8 mouse cellular contexts compared by ENCODE assay signal in the genomic region with DNA sequence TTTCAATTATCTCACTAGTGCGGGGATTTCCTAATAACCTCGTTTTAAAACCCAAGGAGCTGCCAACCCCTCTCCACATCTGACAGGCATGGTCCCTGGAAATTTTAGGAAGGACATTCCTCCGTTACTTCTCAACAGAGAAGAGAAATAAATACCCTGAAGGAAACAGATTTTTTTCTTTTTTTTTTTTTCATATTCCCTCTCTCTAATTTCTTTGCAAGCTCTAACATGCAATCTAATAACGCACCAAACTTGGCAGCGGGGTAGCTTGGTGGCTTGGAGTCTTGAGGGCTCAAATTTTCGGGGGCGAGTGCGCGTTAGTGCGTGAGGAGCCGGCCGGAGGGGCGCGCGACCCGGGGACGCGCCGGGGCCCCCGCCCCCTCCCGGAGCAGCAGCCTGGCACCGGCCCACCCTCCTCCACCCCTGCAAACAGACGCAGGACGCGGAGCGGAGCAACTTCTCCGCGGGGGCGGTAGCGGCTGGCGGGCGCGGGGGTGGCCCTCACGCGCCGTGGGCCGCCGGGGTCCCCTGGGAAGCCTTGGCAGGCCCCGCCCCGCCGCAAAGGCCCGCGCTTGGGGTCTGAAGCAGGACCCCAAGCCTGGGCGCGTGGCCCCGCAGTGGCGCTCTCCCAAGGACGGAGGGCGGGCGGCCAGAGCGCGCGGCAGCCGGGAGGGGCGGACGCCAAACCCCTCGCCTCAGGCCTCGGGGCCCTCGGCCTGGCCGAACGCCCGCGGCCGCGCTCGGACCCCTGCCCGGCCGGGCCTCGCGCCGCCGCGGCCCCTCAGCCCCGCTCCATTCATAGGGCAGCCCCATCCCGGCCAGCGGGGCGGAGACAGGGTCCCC. TPM values are rescaled to one million over a fixed set of nuclear protein-coding genes. Genes with fewer than 3 reads are reported as not detected.
DNase-seq lines count a peak whose midpoint lies in the region; ATAC-seq and TF ChIP-seq lines count a peak whose summit lies in the region.

No protein-coding gene starts in this region.

- H3K4me3 ChIP-seq in gastrocnemius, adult 2 months, result peak overlapping the region; percentile 98
- peak overlapping the region; percentile 97 for H3K4me3 ChIP-seq in hindbrain, postnatal 0 days (ENCODE audit: low read length)
- peak overlapping the region; percentile 96 for H3K4me3 ChIP-seq in limb, embryonic 13.5 days
- peak overlapping the region; percentile 99 for H3K4me3 ChIP-seq in midbrain, embryonic 12.5 days
- peak overlapping the region; percentile 95 for H3K4me3 ChIP-seq in stomach, postnatal 0 days (ENCODE audit: low read depth, low read length)

- peak overlapping the region; percentile 60 for H3K4me2 ChIP-seq in hindbrain, postnatal 0 days (ENCODE audit: low read depth, low read length)
- H3K4me2 ChIP-seq in limb, embryonic 13.5 days (replicated peaks), result peak overlapping the region; percentile 71
- peak overlapping the region; percentile 68 for H3K4me2 ChIP-seq in midbrain, embryonic 12.5 days (replicated peaks)
- peak overlapping the region; percentile 74 for H3K4me2 ChIP-seq in stomach, postnatal 0 days (replicated peaks; ENCODE audit: low read depth)

- no peaks in the 10 kb centered on the region for H3K9me3 ChIP-seq in hindbrain, postnatal 0 days (ENCODE audit: low read length)
- H3K9me3 ChIP-seq in limb, embryonic 13.5 days, result no peaks in the 10 kb centered on the region
- no peaks in the 10 kb centered on the region for H3K9me3 ChIP-seq in midbrain, embryonic 12.5 days
- H3K9me3 ChIP-seq in stomach, postnatal 0 days (ENCODE audit: control insufficient read depth, low read length), result no peaks in the 10 kb centered on the region

- peak; percentile 41 for DNase-seq in left cerebral cortex, adult 18-20 months (ENCODE audit: low spot score in 2 of 2)
- no peak for DNase-seq in left cerebral cortex, adult 11 months (ENCODE audit: low spot score)
- peak; percentile 50 for DNase-seq in cerebellum, adult 8-10 months
- peak; percentile 72 for DNase-seq in gastrocnemius, adult 2 months
- peak; percentile 72 for DNase-seq in hindbrain, postnatal 0 days (ENCODE audit: low spot score)
- DNase-seq in stomach, postnatal 0 days (ENCODE audit: low spot score), result peak; percentile 42

- H3K4me1 ChIP-seq in hindbrain, postnatal 0 days (ENCODE audit: insufficient read depth, low read length), result peaks cover 10% of the 10 kb centered on the region; the same call in 1 of the 2 replicates
- H3K4me1 ChIP-seq in limb, embryonic 13.5 days, result peaks cover 37% of the 10 kb centered on the region
- peaks cover 17% of the 10 kb centered on the region for H3K4me1 ChIP-seq in midbrain, embryonic 12.5 days
- no peaks in the 10 kb centered on the region for H3K4me1 ChIP-seq in stomach, postnatal 0 days (replicated peaks; ENCODE audit: control insufficient read depth, insufficient read depth)

- no peak for TF ChIP-seq EP300 in stomach, postnatal 0 days (optimal IDR thresholded peaks at IDR 0.05)

- TF ChIP-seq CTCF in gastrocnemius, adult 2 months (IDR thresholded peaks at IDR 0.05), result no peak
- TF ChIP-seq CTCF in hindbrain, postnatal 0 days (IDR thresholded peaks at IDR 0.05; ENCODE audit: low read depth), result no peak
- no peak for TF ChIP-seq CTCF in stomach, postnatal 0 days (IDR thresholded peaks at IDR 0.05; ENCODE audit: low read depth)

- H3K36me3 ChIP-seq in hindbrain, postnatal 0 days (ENCODE audit: insufficient read depth, low read length), result no peaks in the 10 kb centered on the region
- no peaks in the 10 kb centered on the region; the same call in 1 of the 2 replicates for H3K36me3 ChIP-seq in limb, embryonic 13.5 days
- no peaks in the 10 kb centered on the region for H3K36me3 ChIP-seq in midbrain, embryonic 12.5 days
- H3K36me3 ChIP-seq in stomach, postnatal 0 days (ENCODE audit: control insufficient read depth, insufficient read depth, low read length), result no peaks in the 10 kb centered on the region

- intact Hi-C loops in gastrocnemius, adult 2 months (cut with DNase I), result loop anchor here (10.0 kb wide), 1 partner anchor 1826 kb away; the partner anchor contains the start of gene Srsf6

- H3K27me3 ChIP-seq in hindbrain, postnatal 0 days (ENCODE audit: insufficient read depth, low read length), result no peaks in the 10 kb centered on the region
- H3K27me3 ChIP-seq in limb, embryonic 13.5 days, result no peaks in the 10 kb centered on the region
- no peaks in the 10 kb centered on the region for H3K27me3 ChIP-seq in midbrain, embryonic 12.5 days
- no peaks in the 10 kb centered on the region for H3K27me3 ChIP-seq in stomach, postnatal 0 days (ENCODE audit: control insufficient read depth, insufficient read depth, low read length)

- peak overlapping the region; percentile 93 for H3K27ac ChIP-seq in gastrocnemius, adult 2 months
- H3K27ac ChIP-seq in hindbrain, postnatal 0 days, result peak overlapping the region; percentile 98
- H3K27ac ChIP-seq in limb, embryonic 13.5 days, result peak overlapping the region; percentile 100
- peak overlapping the region; percentile 98 for H3K27ac ChIP-seq in midbrain, embryonic 12.5 days (replicated peaks)
- H3K27ac ChIP-seq in stomach, postnatal 0 days (replicated peaks), result peak overlapping the region; percentile 98

- ATAC-seq in hindbrain, postnatal 0 days, result peak; percentile 75
- peak; percentile 46 for ATAC-seq in limb, embryonic 13.5 days (ENCODE audit: low FRiP score, low read depth)
- ATAC-seq in midbrain, embryonic 12.5 days (ENCODE audit: low FRiP score, low read depth), result peak; percentile 81
- ATAC-seq in stomach, postnatal 0 days (ENCODE audit: low FRiP score, low TSS enrichment), result peak; percentile 56

- H3K9ac ChIP-seq in hindbrain, postnatal 0 days (replicated peaks; ENCODE audit: low read length), result peak overlapping the region; percentile 92
- H3K9ac ChIP-seq in limb, embryonic 13.5 days, result peak overlapping the region; percentile 98
- H3K9ac ChIP-seq in midbrain, embryonic 12.5 days (replicated peaks), result peak overlapping the region; percentile 96
- H3K9ac ChIP-seq in stomach, postnatal 0 days (ENCODE audit: low read length), result peak overlapping the region; percentile 97

- WGBS in hindbrain, postnatal 0 days, result 1% methylated on average over 70 of the region's 77 CpGs
- under 1% methylated on average over 64 of the region's 77 CpGs for WGBS in limb, embryonic 13.5 days
- under 1% methylated on average over 61 of the region's 77 CpGs for WGBS in midbrain, embryonic 12.5 days
- under 1% methylated on average over 55 of the region's 77 CpGs for WGBS in stomach, postnatal 0 days

RNA-seq across cellular contexts. Expression of gene Chd6, which starts 0.6 kb away (rescaled TPM):
- 10 to 100 TPM; 54.4 to 66.7 TPM for total RNA-seq in left cerebral cortex, adult 18-20 months (2021)
- 10 to 100 TPM; 18.0 to 21.0 TPM for total RNA-seq in gastrocnemius, adult 2 months (2021)
- total RNA-seq in hindbrain, postnatal 0 days (2014; rRNA removed), result 46.1 and 74.0 TPM in 2 replicates
- polyA plus RNA-seq in hindbrain, postnatal 0 days (2015; fragmentation: Nextera tagmentation; extraction: Ambion mirVana), result 26.7 and 29.2 TPM in 2 replicates
- 41.6 and 45.4 TPM in 2 replicates for polyA plus RNA-seq in limb, embryonic 13.5 days (2015; fragmentation: Nextera tagmentation; extraction: Ambion mirVana)
- 42.8 and 47.8 TPM in 2 replicates for polyA plus RNA-seq in midbrain, embryonic 12.5 days (2016; fragmentation: Nextera tagmentation; extraction: Ambion mirVana)
- polyA plus RNA-seq in stomach, postnatal 0 days (2015; fragmentation: Nextera tagmentation; extraction: Ambion mirVana), result 11.9 and 13.2 TPM in 2 replicates
